Mouse (Mus musculus) lung, embryonic 14.5 days (tissue): ENCODE data around the gene Sufu. TPM values are rescaled to one million over a fixed set of nuclear protein-coding genes. Genes with fewer than 3 reads are reported as not detected.

Source experiments
- ATAC-seq: fragments of 200-750 bp; cut with Nextera tagmentation; 2 replicates; pipeline ENCODE4 v1.8.0; 2017; ENCODE audit warnings: mild to moderate bottlenecking, moderate TSS enrichment, moderate library complexity; ENCODE audit not compliant: insufficient read depth
- DNase-seq: peaks from one replicate; pipeline ENCODE4 v3.0.0-alpha.2; 2015
- H3K27ac ChIP-seq: fragments of 300-500 bp; sonication (generic); 2 replicates; pipeline ENCODE4 v1.5.1; 2014; ENCODE audit warnings: low read depth, mild to moderate bottlenecking, moderate library complexity
- H3K27me3 ChIP-seq: fragments of 300-500 bp; sonication (generic); 2 replicates; pipeline ENCODE4 v1.6.1; 2014; ENCODE audit warnings: low read length, control low read depth; ENCODE audit not compliant: insufficient read depth
- H3K36me3 ChIP-seq: fragments of 300-500 bp; sonication (generic); 2 replicates; pipeline ENCODE4 v1.6.1; 2014; ENCODE audit warnings: control low read depth; ENCODE audit not compliant: insufficient read depth
- H3K4me1 ChIP-seq: fragments of 300-500 bp; sonication (generic); 2 replicates; pipeline ENCODE4 v1.6.1; 2014; ENCODE audit warnings: antibody characterized with exemption, control low read depth; ENCODE audit not compliant: insufficient read depth
- H3K4me2 ChIP-seq: fragments of 300-500 bp; sonication (generic); 2 replicates; pipeline ENCODE4 v1.6.1; 2014; ENCODE audit warnings: mild to moderate bottlenecking
- H3K4me3 ChIP-seq: fragments of 300-500 bp; sonication (generic); 2 replicates; pipeline ENCODE4 v1.5.1; 2014; ENCODE audit warnings: low read depth, low read length
- H3K9ac ChIP-seq: fragments of 300-500 bp; sonication (generic); 2 replicates; pipeline ENCODE4 v1.6.1; 2014
- H3K9me3 ChIP-seq: fragments of 300-500 bp; sonication (generic); 2 replicates; pipeline ENCODE4 v1.6.1; 2016; ENCODE audit warnings: low read depth, low read length, control low read depth
- CTCF ChIP-seq: IDR thresholded peaks from 2 replicates; pipeline ENCODE4 v1.5.1; 2016; ENCODE audit warnings: antibody characterized with exemption, low read depth
- WGBS: fragments of 180-500 bp; shearing (Covaris S2); extraction: QIAGEN DNeasy Blood & Tissue Kit; methylation state at CpG from one replicate; pipeline ENCODE4 v1.1.7; 2014; 5-methylcytosine and 5-hydroxymethylcytosine counted together
- polyA plus RNA-seq: library from polyadenylated mRNA; unstranded; fragments of >200 nt; fragmentation: Nextera tagmentation; extraction: Ambion mirVana; gene quantifications from 2 replicates; pipeline ENCODE4 v1.2.1, GENCODE M21; 2014

Sufu gene
- polyA plus RNA-seq, 1 experiment from 2014 or later: 47.5 TPM

DNA sequence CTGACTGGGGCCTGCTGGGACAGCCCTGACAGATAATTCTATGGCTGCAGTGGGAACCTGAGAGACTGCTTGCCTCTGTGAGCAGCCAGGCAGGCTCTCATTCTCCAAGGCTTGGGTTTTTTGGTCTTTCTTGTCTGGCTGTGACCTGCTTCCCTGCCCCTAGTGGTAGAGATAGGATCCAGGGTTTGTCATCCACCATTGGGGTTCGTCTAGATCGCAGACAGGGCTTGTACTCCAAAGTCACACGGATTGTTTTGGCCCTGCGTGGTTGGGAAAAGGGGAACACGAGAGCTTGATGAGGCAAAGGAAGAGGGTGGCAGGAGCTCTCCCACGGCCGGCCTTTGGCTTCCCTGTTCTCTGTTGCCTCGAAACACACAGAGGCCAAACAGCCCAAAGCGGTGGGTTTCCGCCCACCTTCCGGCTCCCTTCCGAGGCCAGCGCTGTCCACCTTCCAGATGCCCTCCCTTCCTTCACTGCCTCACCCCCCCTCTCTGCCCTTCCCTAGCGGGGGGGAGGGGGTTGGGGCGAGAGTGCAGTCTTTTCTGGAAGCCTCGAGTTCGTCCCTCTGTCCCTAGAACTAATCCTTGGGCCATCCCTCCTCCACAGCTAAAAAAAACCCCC lies 86.3 kb downstream of the Sufu start:
- Histone ChIP-seq H3K4me3 (no peak overlapping the region), H3K27me3 (no peaks in the 10 kb centered on the region), H3K36me3 (peaks cover 54% of the 10 kb centered on the region), H3K27ac (no peak overlapping the region; the same call in 1 of the 2 replicates), H3K4me1 (peaks cover 48% of the 10 kb centered on the region), H3K9ac (no peak overlapping the region), H3K9me3 (no peaks in the 10 kb centered on the region), H3K4me2 (no peak overlapping the region)
- WGBS: 37% methylated on average over 16 of the region's 17 CpGs
- ATAC-seq (no peak), DNase-seq (peak; percentile 44)
- peak; percentile 64 for TF ChIP-seq CTCF

DNA sequence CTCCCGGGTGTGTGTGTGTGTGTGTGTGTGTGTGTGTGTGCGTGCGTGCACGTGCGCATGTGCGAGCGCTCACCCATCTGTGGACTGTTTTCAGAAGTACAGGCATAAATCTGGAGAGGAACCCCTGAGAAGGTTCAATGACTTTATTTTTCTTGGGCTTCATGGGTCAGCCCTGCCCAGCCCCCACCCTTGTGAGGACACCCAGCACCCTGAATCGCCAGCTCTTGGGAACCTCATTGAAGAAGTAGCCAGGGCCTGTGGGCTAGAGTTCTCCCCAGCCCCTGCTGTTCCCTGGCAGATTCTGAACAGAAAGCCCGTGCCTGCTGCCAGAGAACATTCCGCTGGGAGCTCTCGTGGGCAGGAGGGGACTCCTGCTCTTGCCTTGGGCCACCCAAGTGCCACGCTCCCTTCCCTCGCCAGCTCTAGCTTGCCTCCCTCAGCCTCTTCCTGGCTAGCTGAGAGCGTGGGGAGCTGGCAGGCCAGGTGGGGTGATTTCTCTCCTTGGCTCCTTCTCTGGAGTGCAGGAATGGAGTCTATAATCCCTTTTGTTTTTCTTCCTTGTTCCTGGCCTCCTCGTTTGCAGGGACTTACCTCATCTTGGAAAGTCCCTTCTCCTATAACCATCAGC lies 87.1 kb downstream of the Sufu start:
- Histone ChIP-seq H3K4me1 (peaks cover 42% of the 10 kb centered on the region), H3K27me3 (no peaks in the 10 kb centered on the region), H3K4me3 (no peak overlapping the region), H3K27ac (peak overlapping the region; percentile 74), H3K9ac (no peak overlapping the region), H3K9me3 (no peaks in the 10 kb centered on the region), H3K36me3 (peaks cover 50% of the 10 kb centered on the region), H3K4me2 (no peak overlapping the region)
- no peak for TF ChIP-seq CTCF
- WGBS: 75% methylated on average over 15 of the region's 15 CpGs
- DNase-seq: no peak
- ATAC-seq: no peak

DNA sequence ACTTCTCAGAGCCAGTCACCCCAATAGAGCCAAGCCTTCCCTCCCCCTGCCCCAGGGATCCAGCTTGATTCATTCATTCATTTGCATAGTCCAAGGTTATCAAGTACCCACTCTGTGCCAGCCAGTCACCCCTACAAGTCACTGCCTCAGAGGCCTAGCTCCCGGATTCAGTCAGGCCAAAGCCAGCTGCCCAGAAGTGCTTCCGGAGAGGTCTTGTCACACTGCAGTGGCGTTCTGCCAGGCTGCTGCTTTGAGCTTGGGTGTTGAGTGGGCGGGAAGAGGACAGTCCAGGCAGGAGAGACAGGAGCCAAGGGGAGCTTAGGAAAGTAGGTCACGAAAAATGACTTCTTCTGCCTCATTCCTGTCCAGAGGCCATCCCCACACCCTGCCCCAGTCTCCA lies 87.8 kb downstream of the Sufu start:
- no peak for TF ChIP-seq CTCF
- Histone ChIP-seq H3K4me2 (no peak overlapping the region), H3K9me3 (no peaks in the 10 kb centered on the region), H3K4me1 (peaks cover 35% of the 10 kb centered on the region), H3K4me3 (no peak overlapping the region), H3K27me3 (no peaks in the 10 kb centered on the region), H3K36me3 (peaks cover 48% of the 10 kb centered on the region), H3K9ac (no peak overlapping the region), H3K27ac (peak overlapping the region; percentile 74)
- ATAC-seq: peak; percentile 35
- WGBS: 31% methylated on average over 5 of the region's 5 CpGs
- DNase-seq: peak; percentile 88

DNA sequence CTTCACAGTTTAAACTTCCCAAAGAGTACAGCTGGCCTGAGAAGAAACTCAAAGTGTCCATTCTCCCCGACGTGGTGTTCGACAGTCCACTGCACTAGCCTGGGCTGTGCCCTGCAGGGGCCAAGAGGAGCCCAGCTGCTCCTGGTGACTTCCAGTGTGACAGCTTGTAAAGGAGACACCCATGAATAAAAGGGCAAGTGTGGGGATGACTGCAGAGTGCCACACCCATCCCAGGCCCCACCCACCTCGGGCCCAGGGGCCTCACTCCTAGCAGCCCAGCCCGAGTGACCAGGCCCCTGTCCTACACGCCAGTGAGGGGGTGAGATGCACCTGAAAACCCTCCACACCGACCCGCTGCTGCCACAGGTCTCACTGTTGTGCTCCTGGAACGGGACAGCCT lies 89.2 kb downstream of the Sufu start:
- Histone ChIP-seq H3K4me3 (no peak overlapping the region), H3K36me3 (peaks cover 35% of the 10 kb centered on the region), H3K27me3 (no peaks in the 10 kb centered on the region), H3K9ac (no peak overlapping the region), H3K9me3 (no peaks in the 10 kb centered on the region), H3K4me1 (peaks cover 30% of the 10 kb centered on the region), H3K27ac (no peak overlapping the region; the same call in 1 of the 2 replicates), H3K4me2 (no peak overlapping the region)
- ATAC-seq (no peak), DNase-seq (no peak)
- no peak for TF ChIP-seq CTCF
- 64% methylated on average over 9 of the region's 9 CpGs for WGBS

DNA sequence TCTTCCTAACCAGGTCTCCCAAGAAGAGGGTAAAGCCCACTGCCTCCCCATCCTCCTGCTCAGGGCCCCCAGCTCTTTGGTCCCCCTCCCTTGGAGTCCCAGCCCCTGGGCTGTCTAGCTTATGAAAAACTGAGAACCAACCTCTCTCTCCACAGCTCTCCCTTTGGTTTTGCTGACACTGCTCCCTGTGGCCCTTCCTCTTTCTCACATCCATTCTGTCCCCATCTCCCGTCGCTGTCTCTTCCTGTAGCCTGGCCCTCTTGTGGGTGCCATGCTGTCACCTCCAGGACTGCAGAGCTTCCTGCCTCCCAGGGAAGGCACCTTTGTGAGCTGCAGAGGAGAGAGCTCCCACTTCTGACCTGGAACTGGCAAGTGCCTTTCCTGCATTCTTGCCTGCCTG lies 90.0 kb downstream of the Sufu start:
- no peak overlapping the region for H3K4me2 ChIP-seq
- H3K9ac ChIP-seq: no peak overlapping the region
- peaks cover 22% of the 10 kb centered on the region for H3K4me1 ChIP-seq
- DNase-seq (no peak), ATAC-seq (no peak)
- H3K4me3 ChIP-seq: no peak overlapping the region
- no peaks in the 10 kb centered on the region for H3K9me3 ChIP-seq
- no peaks in the 10 kb centered on the region for H3K27me3 ChIP-seq
- no peak for TF ChIP-seq CTCF
- WGBS: 42% methylated on average over 2 of the region's 2 CpGs
- H3K36me3 ChIP-seq: peaks cover 34% of the 10 kb centered on the region
- H3K27ac ChIP-seq: peak overlapping the region; percentile 42

DNA sequence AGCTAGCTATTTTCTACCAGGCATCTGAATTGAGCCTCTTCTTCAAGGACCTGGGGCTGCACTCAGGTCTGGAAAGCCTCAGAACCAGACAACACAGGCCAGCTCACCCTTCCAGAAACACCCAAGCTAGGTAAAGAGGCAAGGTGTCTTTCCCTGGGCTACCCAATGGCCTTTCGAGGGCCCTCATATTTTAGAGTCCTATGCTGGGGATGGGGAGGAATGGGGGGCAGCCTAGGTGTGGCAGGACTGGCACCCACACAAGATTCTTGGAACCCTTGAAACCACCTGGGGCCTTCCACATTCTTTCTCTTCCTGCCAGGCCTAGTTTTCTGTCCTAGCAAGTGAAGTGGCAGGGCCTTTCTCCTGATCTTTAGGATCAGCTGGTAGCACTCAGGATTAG lies 92.8 kb downstream of the Sufu start:
- WGBS: 95% methylated on average over 1 of the region's 1 CpGs
- ATAC-seq: no peak
- H3K4me2 ChIP-seq: no peak overlapping the region
- TF ChIP-seq CTCF: no peak
- no peaks in the 10 kb centered on the region for H3K27me3 ChIP-seq
- H3K27ac ChIP-seq: no peak overlapping the region
- no peaks in the 10 kb centered on the region for H3K9me3 ChIP-seq
- H3K4me3 ChIP-seq: no peak overlapping the region
- no peak for DNase-seq
- H3K36me3 ChIP-seq: peaks cover 26% of the 10 kb centered on the region
- no peak overlapping the region for H3K9ac ChIP-seq
- peaks cover 6% of the 10 kb centered on the region; the same call in 1 of the 2 replicates for H3K4me1 ChIP-seq

DNA sequence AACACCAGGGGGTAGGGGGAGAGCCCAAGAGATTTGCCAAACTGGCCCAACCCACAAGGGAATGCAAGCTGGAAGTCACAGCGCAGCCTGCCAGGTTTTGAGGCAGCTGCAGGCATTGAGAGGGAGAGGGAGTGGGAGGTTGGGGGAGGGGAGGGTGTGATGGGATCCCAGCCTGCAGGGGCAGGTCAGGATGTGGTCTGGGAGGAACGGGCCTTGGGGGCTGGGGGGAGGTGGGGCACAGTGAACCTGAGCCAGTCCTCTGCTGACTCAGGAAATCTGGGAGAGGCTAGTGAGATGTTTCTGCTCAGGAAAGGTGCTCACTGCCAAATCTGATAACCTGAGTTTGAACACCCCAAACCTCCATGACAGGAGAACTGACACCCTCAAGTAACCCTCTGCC lies 93.9 kb downstream of the Sufu start:
- Histone ChIP-seq H3K4me1 (peaks cover 2% of the 10 kb centered on the region; the same call in 1 of the 2 replicates), H3K36me3 (peaks cover 18% of the 10 kb centered on the region), H3K4me2 (no peak overlapping the region), H3K9ac (no peak overlapping the region), H3K27me3 (no peaks in the 10 kb centered on the region), H3K27ac (no peak overlapping the region), H3K4me3 (no peak overlapping the region), H3K9me3 (no peaks in the 10 kb centered on the region)
- TF ChIP-seq CTCF: peak; percentile 35
- 5% methylated on average over 2 of the region's 2 CpGs for WGBS
- ATAC-seq: peak; percentile 50
- peak; percentile 74 for DNase-seq
